Mouse (Mus musculus) midbrain, postnatal 0 days (tissue): ENCODE data around the gene Hoxa10. TPM values are rescaled to one million over a fixed set of nuclear protein-coding genes. Genes with fewer than 3 reads are reported as not detected.

Experiments
- ATAC-seq: fragments of 200-750 bp; cut with Nextera tagmentation; 2 replicates; pipeline ENCODE4 v1.8.0; 2017; ENCODE audit warnings: moderate number of reproducible peaks, mild to moderate bottlenecking, moderate TSS enrichment, moderate library complexity; ENCODE audit not compliant: low FRiP score
- DNase-seq: peaks from one replicate; pipeline ENCODE4 v3.0.0-alpha.2; 2015; ENCODE audit warnings: low spot score
- H3K27ac ChIP-seq: fragments of 300-500 bp; sonication (generic); 2 replicates; pipeline ENCODE4 v1.5.1; 2014; ENCODE audit warnings: low read depth, mild to moderate bottlenecking, low read length, mixed read lengths
- H3K27me3 ChIP-seq: fragments of 300-500 bp; sonication (generic); 2 replicates; pipeline ENCODE4 v1.6.1; 2014; ENCODE audit warnings: low read length, control low read depth, mixed read lengths; ENCODE audit not compliant: insufficient read depth
- H3K36me3 ChIP-seq: fragments of 300-500 bp; sonication (generic); 2 replicates; pipeline ENCODE4 v1.6.1; 2014; ENCODE audit warnings: low read length, control low read depth, mixed read lengths; ENCODE audit not compliant: insufficient read depth
- H3K4me1 ChIP-seq: fragments of 300-500 bp; sonication (generic); 2 replicates; pipeline ENCODE4 v1.6.1; 2014; ENCODE audit warnings: mild to moderate bottlenecking, control low read depth, antibody characterized with exemption, low read length, mixed read lengths; ENCODE audit not compliant: insufficient read depth
- H3K4me2 ChIP-seq: fragments of 300-500 bp; sonication (generic); 2 replicates; pipeline ENCODE4 v1.6.1; 2014; ENCODE audit warnings: low read depth, mild to moderate bottlenecking, low read length, mixed read lengths; ENCODE audit not compliant: poor library complexity, severe bottlenecking
- H3K4me3 ChIP-seq: fragments of 300-500 bp; sonication (generic); 2 replicates; pipeline ENCODE4 v1.5.1; 2014; ENCODE audit warnings: low read depth, mild to moderate bottlenecking, low read length, moderate library complexity
- H3K9ac ChIP-seq: fragments of 300-500 bp; sonication (generic); replicated peaks from 2 replicates; pipeline ENCODE4 v1.6.1; 2014; ENCODE audit warnings: mild to moderate bottlenecking, low read length, moderate library complexity, mixed read lengths; ENCODE audit not compliant: poor library complexity, severe bottlenecking
- H3K9me3 ChIP-seq: fragments of 300-500 bp; sonication (generic); 2 replicates; pipeline ENCODE4 v1.6.1; 2016; ENCODE audit warnings: low read length, control low read depth
- CTCF ChIP-seq: IDR thresholded peaks from 2 replicates; pipeline ENCODE4 v1.5.1; 2016; ENCODE audit warnings: antibody characterized with exemption, mild to moderate bottlenecking
- WGBS: fragments of 180-500 bp; shearing (Covaris S2); extraction: QIAGEN DNeasy Blood & Tissue Kit; methylation state at CpG from one replicate; pipeline ENCODE4 v1.1.7; 2014; 5-methylcytosine and 5-hydroxymethylcytosine counted together
- polyA plus RNA-seq: library from polyadenylated mRNA; unstranded; fragments of >200 nt; fragmentation: Nextera tagmentation; extraction: Ambion mirVana; gene quantifications from 2 replicates; pipeline ENCODE4 v1.2.1, GENCODE M21; 2015
- total RNA-seq: library from RNA; depleted of rRNA; stranded (reverse); fragments of >200 nt; gene quantifications from 2 replicates; pipeline ENCODE4 v1.2.3, GENCODE M21; 2014

Gene Hoxa10
- total and polyA plus RNA-seq, 2 experiments from 2014 or later: not detected

DNA sequence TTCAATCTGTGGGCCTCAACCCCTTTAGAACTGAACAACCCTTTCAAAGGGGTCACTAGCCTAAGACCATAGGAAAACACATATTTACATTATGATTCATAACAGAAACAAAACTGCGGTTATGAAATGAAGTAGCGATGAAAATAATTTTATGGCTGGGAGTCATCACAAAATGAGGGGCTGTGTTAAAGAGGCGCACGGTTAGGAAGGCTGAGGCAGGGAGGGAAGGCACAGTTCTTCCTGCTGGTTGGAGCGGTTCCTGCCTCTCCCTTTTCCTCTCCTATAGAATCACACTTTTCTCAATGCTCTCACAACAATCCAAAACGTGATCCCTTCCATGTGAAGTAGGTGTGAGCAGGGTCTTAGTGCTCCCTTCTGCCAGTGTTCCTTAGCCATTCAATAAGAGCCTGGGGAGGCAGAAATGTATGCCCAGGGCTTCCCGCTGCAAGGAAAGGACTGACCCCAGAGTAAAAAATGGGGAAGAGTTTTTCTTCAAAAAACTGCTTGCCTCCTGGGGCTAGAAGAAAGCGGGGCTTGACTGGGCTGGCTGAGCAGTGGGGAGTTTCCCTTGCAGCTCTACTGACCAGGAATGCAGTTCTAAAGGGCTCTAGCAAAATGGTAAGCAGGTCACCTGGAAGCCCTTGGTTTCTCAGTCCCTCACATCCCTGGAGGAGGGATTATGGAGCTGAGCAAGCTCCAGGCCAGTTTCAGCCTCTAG lies 35.1 kb upstream of the Hoxa10 start:
- peaks cover 71% of the 10 kb centered on the region for H3K27me3 ChIP-seq
- H3K4me2 ChIP-seq: no peak overlapping the region
- H3K4me1 ChIP-seq: no peaks in the 10 kb centered on the region; the same call in 1 of the 2 replicates
- no peak for DNase-seq
- no peaks in the 10 kb centered on the region for H3K36me3 ChIP-seq
- H3K27ac ChIP-seq: no peak overlapping the region
- no peak overlapping the region for H3K9ac ChIP-seq
- no peak overlapping the region for H3K4me3 ChIP-seq
- WGBS: 6% methylated on average over 8 of the region's 8 CpGs
- no peak for ATAC-seq
- no peaks in the 10 kb centered on the region for H3K9me3 ChIP-seq
- TF ChIP-seq CTCF: no peak

- no peak overlapping the region for H3K9ac ChIP-seq
- ATAC-seq (no peak), DNase-seq (no peak)
- H3K4me3 ChIP-seq: no peak overlapping the region
- no peak overlapping the region for H3K27ac ChIP-seq
- H3K4me2 ChIP-seq: no peak overlapping the region
- no peaks in the 10 kb centered on the region for H3K9me3 ChIP-seq
- H3K4me1 ChIP-seq: no peaks in the 10 kb centered on the region; the same call in 1 of the 2 replicates
- no peaks in the 10 kb centered on the region for H3K36me3 ChIP-seq
- 1% methylated on average over 11 of the region's 11 CpGs for WGBS
- TF ChIP-seq CTCF: no peak
- peaks cover 81% of the 10 kb centered on the region for H3K27me3 ChIP-seq
Measured at GRCm38 (mm10) chr6:52274576-52274975, 33.9 kb upstream of the Hoxa10 start.

DNA sequence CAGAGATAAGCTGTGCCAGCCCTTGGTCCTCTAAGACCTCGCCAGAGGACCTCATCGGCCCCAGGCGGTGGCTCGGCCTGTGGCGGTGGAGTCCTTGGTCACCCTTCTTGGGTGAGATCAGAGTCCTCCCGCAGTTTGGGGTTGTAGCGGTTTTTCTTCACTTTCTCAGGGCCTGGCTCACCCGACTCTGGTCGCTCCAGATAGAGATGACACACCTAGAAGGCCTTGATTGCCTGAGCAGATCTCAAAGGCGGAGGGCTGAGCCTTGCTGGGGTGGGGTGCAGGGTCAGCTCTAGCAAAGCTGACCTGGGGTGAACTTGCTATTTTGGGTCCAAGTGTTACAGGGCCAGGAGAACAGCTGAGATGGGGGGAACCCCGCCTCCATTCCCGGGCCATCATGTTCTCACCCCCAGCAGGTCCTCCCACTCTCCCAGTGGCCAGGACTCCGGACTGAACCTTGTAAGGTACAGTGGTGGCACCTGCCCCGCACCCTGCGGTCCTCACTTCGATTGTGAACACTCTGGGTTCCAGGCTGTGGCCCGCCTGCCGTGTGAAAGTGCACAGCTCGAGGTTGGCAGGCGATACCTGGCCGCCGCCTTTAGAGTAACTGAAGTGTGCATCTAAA lies 33.1 kb upstream of the Hoxa10 start:
- no peak overlapping the region for H3K4me3 ChIP-seq
- no peaks in the 10 kb centered on the region for H3K9me3 ChIP-seq
- no peak overlapping the region for H3K4me2 ChIP-seq
- DNase-seq (no peak), ATAC-seq (no peak)
- WGBS: under 1% methylated on average over 22 of the region's 22 CpGs
- peaks cover 87% of the 10 kb centered on the region for H3K27me3 ChIP-seq
- no peaks in the 10 kb centered on the region; the same call in 1 of the 2 replicates for H3K4me1 ChIP-seq
- TF ChIP-seq CTCF: no peak
- no peaks in the 10 kb centered on the region for H3K36me3 ChIP-seq
- no peak overlapping the region for H3K9ac ChIP-seq
- H3K27ac ChIP-seq: no peak overlapping the region

GRCm38 (mm10) chr6:52272766-52273655 lies 32.4 kb upstream of the Hoxa10 start:
- 6% methylated on average over 22 of the region's 22 CpGs for WGBS
- no peak overlapping the region for H3K4me2 ChIP-seq
- no peak for ATAC-seq
- no peaks in the 10 kb centered on the region for H3K9me3 ChIP-seq
- H3K4me3 ChIP-seq: no peak overlapping the region
- no peak for DNase-seq
- no peak for TF ChIP-seq CTCF
- H3K36me3 ChIP-seq: no peaks in the 10 kb centered on the region
- no peaks in the 10 kb centered on the region; the same call in 1 of the 2 replicates for H3K4me1 ChIP-seq
- H3K27me3 ChIP-seq: peaks cover 92% of the 10 kb centered on the region
- no peak overlapping the region for H3K27ac ChIP-seq
- no peak overlapping the region for H3K9ac ChIP-seq

DNA sequence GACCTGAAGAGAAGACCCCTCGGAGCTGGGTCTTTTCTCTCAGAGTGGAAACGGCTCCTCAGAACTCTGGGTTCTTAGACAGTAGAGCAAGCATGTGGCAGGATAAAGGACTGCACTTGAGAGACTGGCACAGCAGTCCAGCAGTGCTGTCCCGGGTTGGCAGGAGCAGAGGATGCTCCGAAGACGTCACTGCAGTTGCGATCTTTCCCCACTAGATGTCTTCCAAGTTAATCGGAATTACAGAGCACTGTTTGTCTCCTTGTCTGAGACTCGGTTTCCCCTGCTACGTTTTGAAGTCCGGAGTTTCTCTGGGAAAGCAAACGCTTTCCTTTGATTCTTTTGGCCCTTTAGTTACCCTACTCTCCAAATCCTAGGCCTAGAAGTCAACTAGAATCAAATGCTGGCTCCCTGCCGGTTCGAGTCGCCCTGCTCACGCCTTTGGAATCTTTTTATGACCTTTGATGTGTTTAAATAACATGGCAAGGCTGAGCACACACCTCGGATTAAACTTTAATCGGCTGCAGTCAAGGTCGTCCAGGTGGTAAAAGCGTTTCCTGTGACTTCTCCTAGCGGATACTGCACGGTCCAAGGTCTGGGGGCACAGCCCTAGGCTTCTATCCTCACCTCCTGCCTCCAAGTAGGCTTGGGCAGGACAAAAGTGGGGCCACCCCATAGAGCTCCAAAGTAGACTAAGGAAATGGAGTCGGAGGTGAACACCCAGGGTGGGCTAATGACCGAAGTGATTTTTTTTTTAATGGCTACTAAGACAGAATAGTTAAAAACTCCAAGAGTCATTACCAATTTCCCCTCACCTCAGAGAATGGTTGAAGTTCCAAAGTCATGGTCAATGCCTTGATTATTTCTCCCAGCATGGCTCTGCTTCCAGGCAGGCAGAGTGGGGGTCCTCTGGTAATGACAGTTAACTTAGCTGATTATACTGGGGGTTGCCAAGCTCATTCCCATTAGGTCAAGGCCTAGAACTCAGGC lies 30.1 kb upstream of the Hoxa10 start:
- Histone ChIP-seq H3K9ac (no peak overlapping the region), H3K36me3 (no peaks in the 10 kb centered on the region), H3K4me3 (no peak overlapping the region; the same call in 1 of the 2 replicates), H3K9me3 (no peaks in the 10 kb centered on the region), H3K4me2 (no peak overlapping the region), H3K27ac (no peak overlapping the region), H3K27me3 (peaks cover 92% of the 10 kb centered on the region), H3K4me1 (no peaks in the 10 kb centered on the region; the same call in 1 of the 2 replicates)
- peak; percentile 82 for TF ChIP-seq CTCF
- WGBS: 7% methylated on average over 23 of the region's 23 CpGs
- DNase-seq (peak; percentile 71), ATAC-seq (no peak)
